Mouse (Mus musculus): ENCODE measurements around the gene Olfr812. TPM values are rescaled to one million over a fixed set of nuclear protein-coding genes. Genes with fewer than 3 reads are reported as not detected.
"Not testable (repeated sequence)": the region's sequence is repeated elsewhere in the genome, so short reads cannot be mapped to it uniquely, and the experiment has no call there.

Olfr812 gene
- not detected in 2 replicates for total RNA-seq (2014; fragmentation: Nextera tagmentation)
- total RNA-seq (2017): not detected in 2 replicates

DNA sequence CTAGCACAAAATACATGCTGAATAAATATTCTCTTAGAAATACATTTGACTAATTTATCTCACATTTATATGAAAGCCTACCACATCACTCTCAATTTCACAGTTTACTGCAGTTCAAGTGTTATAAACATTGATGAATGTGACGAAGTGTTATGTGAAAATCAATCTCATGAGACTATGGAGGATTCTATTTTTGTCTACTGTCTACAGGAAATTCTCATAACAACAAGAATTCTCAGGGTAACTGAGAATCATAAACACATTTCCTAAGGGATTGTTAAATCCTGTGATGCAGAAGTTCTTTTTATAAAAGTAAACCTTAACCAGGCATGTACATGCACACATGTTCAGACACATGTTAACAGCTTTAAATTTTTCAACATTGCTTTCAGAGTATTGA is at the start of gene Olfr812:
TSS of gene Olfr812 (minus strand) at position 101 of the 400 bp plus-strand sequence.
- no peak for ATAC-seq (replicated peaks; ENCODE audit: poor library complexity, severe bottlenecking)

GRCm38 (mm10) chr10:129885934-129886333 is 40.0 kb upstream of the Olfr812 start:
- ATAC-seq (replicated peaks; ENCODE audit: poor library complexity, severe bottlenecking): no peak

GRCm38 (mm10) chr10:129885496-129885895 is 39.6 kb upstream of the Olfr812 start:
- not testable (repeated sequence) for ATAC-seq (replicated peaks; ENCODE audit: poor library complexity, severe bottlenecking)

GRCm38 (mm10) chr10:129879751-129880150 is 33.9 kb upstream of the Olfr812 start, which contains the start of gene Olfr814:
Olfr814 (minus strand) TSS chr10:129879851.
- ATAC-seq (replicated peaks; ENCODE audit: poor library complexity, severe bottlenecking): not testable (repeated sequence)

GRCm38 (mm10) chr10:129855067-129855466 is 9.2 kb upstream of the Olfr812 start, which contains the start of gene Olfr813:
Olfr813 (plus strand) TSS chr10:129855367.
- no peak for ATAC-seq (replicated peaks; ENCODE audit: poor library complexity, severe bottlenecking)

DNA sequence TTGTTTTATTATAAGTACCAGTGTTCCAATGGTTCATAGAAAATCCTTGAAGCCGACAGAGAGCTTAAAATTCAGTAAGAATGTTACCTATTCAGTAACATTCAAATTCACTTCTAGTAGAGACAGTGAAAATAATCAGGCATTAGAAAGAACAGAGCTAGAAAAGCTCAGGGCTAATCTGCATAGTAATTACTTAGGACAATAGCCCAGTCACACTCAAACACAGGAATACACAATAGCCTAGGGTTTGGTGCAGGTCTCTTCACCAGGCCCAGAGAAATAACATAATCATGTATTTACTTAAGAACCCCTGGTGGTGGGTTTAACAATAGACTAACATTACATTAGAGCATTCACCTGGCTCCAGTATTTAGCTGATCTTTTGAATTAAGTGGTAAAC is 1.4 kb upstream of the Olfr812 start:
- no peak for ATAC-seq (replicated peaks; ENCODE audit: poor library complexity, severe bottlenecking)

GRCm38 (mm10) chr10:129804296-129804695 is 41.6 kb downstream of the Olfr812 start, which contains the start of gene Olfr811:
Olfr811 (minus strand) TSS chr10:129804396.
- no peak for ATAC-seq (replicated peaks; ENCODE audit: poor library complexity, severe bottlenecking)

DNA sequence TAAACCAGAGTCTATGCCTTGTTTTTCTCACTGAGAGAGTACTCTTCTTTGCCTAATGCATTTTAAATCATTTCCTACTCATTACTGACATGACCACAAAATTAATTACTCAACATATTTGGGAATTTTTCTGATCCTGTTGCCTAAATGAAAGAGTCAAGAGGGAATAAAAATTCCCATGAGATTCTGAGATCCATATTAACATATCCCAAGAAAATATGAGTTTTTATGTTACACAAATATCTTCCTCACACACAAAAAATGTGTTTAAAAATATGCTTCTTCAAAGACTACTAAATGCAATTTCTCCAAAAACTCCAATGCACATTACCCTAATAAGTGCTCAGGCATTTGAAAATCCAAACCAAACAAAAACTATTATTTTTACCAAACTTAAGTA is 51.1 kb downstream of the Olfr812 start, which contains the start of gene Olfr810:
TSS of gene Olfr810 (minus strand) at position 101 of the 400 bp plus-strand sequence.
- no peak for ATAC-seq (replicated peaks; ENCODE audit: poor library complexity, severe bottlenecking)

Other genes starting within 250 kb of the Olfr812 start
- not detected in 2 replicates for gene Olfr796, start 233.5 kb downstream of the Olfr812 start, total RNA-seq (2014; fragmentation: Nextera tagmentation)
- gene Olfr796, start 233.5 kb downstream of the Olfr812 start, total RNA-seq (2017): not detected in 2 replicates
- not detected in 2 replicates for gene Olfr798, start 218.2 kb downstream of the Olfr812 start, total RNA-seq (2014; fragmentation: Nextera tagmentation)
- gene Olfr798, start 218.2 kb downstream of the Olfr812 start, total RNA-seq (2017): not detected in 2 replicates
- not detected in 2 replicates for gene Olfr799, start 208.6 kb downstream of the Olfr812 start, total RNA-seq (2014; fragmentation: Nextera tagmentation)
- gene Olfr799, start 208.6 kb downstream of the Olfr812 start, total RNA-seq (2017): not detected in 2 replicates
- gene Olfr800, start 188.4 kb downstream of the Olfr812 start, total RNA-seq (2014; fragmentation: Nextera tagmentation): not detected in 2 replicates
- gene Olfr800, start 188.4 kb downstream of the Olfr812 start, total RNA-seq (2017): not detected in 2 replicates
- gene Olfr801, start 172.2 kb downstream of the Olfr812 start, total RNA-seq (2014; fragmentation: Nextera tagmentation): not detected in 2 replicates
- not detected in 2 replicates for gene Olfr801, start 172.2 kb downstream of the Olfr812 start, total RNA-seq (2017)
- not detected in 2 replicates for gene Olfr802, start 157.9 kb downstream of the Olfr812 start, total RNA-seq (2014; fragmentation: Nextera tagmentation)
- not detected in 2 replicates for gene Olfr802, start 157.9 kb downstream of the Olfr812 start, total RNA-seq (2017)
- not detected in 2 replicates for gene Olfr803, start 151.8 kb downstream of the Olfr812 start, total RNA-seq (2014; fragmentation: Nextera tagmentation)
- not detected in 2 replicates for gene Olfr803, start 151.8 kb downstream of the Olfr812 start, total RNA-seq (2017)
- gene Olfr804, start 142.9 kb downstream of the Olfr812 start, total RNA-seq (2014; fragmentation: Nextera tagmentation): not detected in 2 replicates
- not detected in 2 replicates for gene Olfr804, start 142.9 kb downstream of the Olfr812 start, total RNA-seq (2017)
- gene Olfr805, start 116.7 kb downstream of the Olfr812 start, total RNA-seq (2014; fragmentation: Nextera tagmentation): not detected in 2 replicates
- gene Olfr805, start 116.7 kb downstream of the Olfr812 start, total RNA-seq (2017): not detected in 2 replicates
- not detected in 2 replicates for gene Olfr806, start 104.2 kb downstream of the Olfr812 start, total RNA-seq (2014; fragmentation: Nextera tagmentation)
- gene Olfr806, start 104.2 kb downstream of the Olfr812 start, total RNA-seq (2017): not detected in 2 replicates
- not detected in 2 replicates for gene Olfr807, start 88.3 kb downstream of the Olfr812 start, total RNA-seq (2014; fragmentation: Nextera tagmentation)
- gene Olfr807, start 88.3 kb downstream of the Olfr812 start, total RNA-seq (2017): not detected in 2 replicates
- gene Olfr808, start 80.6 kb downstream of the Olfr812 start, total RNA-seq (2014; fragmentation: Nextera tagmentation): not detected in 2 replicates
- gene Olfr808, start 80.6 kb downstream of the Olfr812 start, total RNA-seq (2017): not detected in 2 replicates
- not detected in 2 replicates for gene Olfr809, start 71.5 kb downstream of the Olfr812 start, total RNA-seq (2014; fragmentation: Nextera tagmentation)
- gene Olfr809, start 71.5 kb downstream of the Olfr812 start, total RNA-seq (2017): not detected in 2 replicates
- not detected in 2 replicates for gene Olfr810, start 51.2 kb downstream of the Olfr812 start, total RNA-seq (2014; fragmentation: Nextera tagmentation)
- gene Olfr810, start 51.2 kb downstream of the Olfr812 start, total RNA-seq (2017): not detected in 2 replicates
- gene Olfr811, start 41.7 kb downstream of the Olfr812 start, total RNA-seq (2014; fragmentation: Nextera tagmentation): not detected in 2 replicates
- gene Olfr811, start 41.7 kb downstream of the Olfr812 start, total RNA-seq (2017): not detected in 2 replicates
- gene Olfr813, start 9.3 kb upstream of the Olfr812 start, total RNA-seq (2014; fragmentation: Nextera tagmentation): not detected in 2 replicates
- not detected in 2 replicates for gene Olfr813, start 9.3 kb upstream of the Olfr812 start, total RNA-seq (2017)
- not detected in 2 replicates for gene Olfr814, start 33.8 kb upstream of the Olfr812 start, total RNA-seq (2014; fragmentation: Nextera tagmentation)
- gene Olfr814, start 33.8 kb upstream of the Olfr812 start, total RNA-seq (2017): not detected in 2 replicates
- not detected in 2 replicates for gene Olfr815, start 59.8 kb upstream of the Olfr812 start, total RNA-seq (2014; fragmentation: Nextera tagmentation)
- not detected in 2 replicates for gene Olfr815, start 59.8 kb upstream of the Olfr812 start, total RNA-seq (2017)
- not detected in 2 replicates for gene Olfr816, start 69.5 kb upstream of the Olfr812 start, total RNA-seq (2014; fragmentation: Nextera tagmentation)
- not detected in 2 replicates for gene Olfr816, start 69.5 kb upstream of the Olfr812 start, total RNA-seq (2017)
- not detected in 2 replicates for gene Olfr818, start 103.0 kb upstream of the Olfr812 start, total RNA-seq (2014; fragmentation: Nextera tagmentation)
- not detected in 2 replicates for gene Olfr818, start 103.0 kb upstream of the Olfr812 start, total RNA-seq (2017)
- gene Olfr819, start 121.2 kb upstream of the Olfr812 start, total RNA-seq (2014; fragmentation: Nextera tagmentation): not detected in 2 replicates
- not detected in 2 replicates for gene Olfr819, start 121.2 kb upstream of the Olfr812 start, total RNA-seq (2017)
- gene Olfr247, start 130.0 kb upstream of the Olfr812 start, total RNA-seq (2014; fragmentation: Nextera tagmentation): not detected in 2 replicates
- not detected in 2 replicates for gene Olfr247, start 130.0 kb upstream of the Olfr812 start, total RNA-seq (2017)
- gene Gm10310, start 139.0 kb upstream of the Olfr812 start, total RNA-seq (2014; fragmentation: Nextera tagmentation): not detected in 2 replicates
- not detected in 2 replicates for gene Gm10310, start 139.0 kb upstream of the Olfr812 start, total RNA-seq (2017)
- not detected in 2 replicates for gene Olfr820, start 166.5 kb upstream of the Olfr812 start, total RNA-seq (2014; fragmentation: Nextera tagmentation)
- gene Olfr820, start 166.5 kb upstream of the Olfr812 start, total RNA-seq (2017): not detected in 2 replicates
- gene Olfr821, start 184.3 kb upstream of the Olfr812 start, total RNA-seq (2014; fragmentation: Nextera tagmentation): not detected in 2 replicates
- gene Olfr821, start 184.3 kb upstream of the Olfr812 start, total RNA-seq (2017): not detected in 2 replicates
- not detected in 2 replicates for gene Olfr822, start 225.1 kb upstream of the Olfr812 start, total RNA-seq (2014; fragmentation: Nextera tagmentation)
- not detected in 2 replicates for gene Olfr822, start 225.1 kb upstream of the Olfr812 start, total RNA-seq (2017)

Data from granulocyte monocyte progenitor cell, adult 5-6 weeks (primary cell).